Mouse (Mus musculus): ENCODE results near the gene Tm9sf1. TPM values are rescaled to one million over a fixed set of nuclear protein-coding genes. Genes with fewer than 3 reads are reported as not detected.

Gene Tm9sf1
- polyA plus RNA-seq, 1 experiment from 2014 or later, result 42.8 TPM

DNA sequence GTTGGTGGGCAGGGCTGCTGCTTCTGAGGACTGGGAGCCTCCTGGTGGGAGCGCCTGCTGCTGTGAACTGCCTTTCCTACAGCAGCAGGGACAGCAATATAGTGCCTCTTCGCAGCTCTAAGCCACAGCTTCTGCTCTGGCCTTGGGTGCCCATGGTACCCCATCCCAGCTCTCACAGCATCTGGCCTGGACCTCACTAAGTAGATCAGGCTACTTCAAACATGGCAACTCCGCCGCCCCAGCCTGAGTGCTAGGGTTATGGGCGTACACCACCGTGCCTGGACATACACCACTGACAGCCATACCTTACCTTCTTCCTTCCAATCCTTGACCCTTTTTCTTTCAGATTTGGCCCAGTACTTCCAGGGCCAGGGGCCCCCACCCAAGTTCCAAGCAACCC lies 35.3 kb downstream of the Tm9sf1 start:
- no peak for ATAC-seq
- no peaks in the 10 kb centered on the region for H3K27me3 ChIP-seq (ENCODE audit: insufficient read depth, low read length)
- H3K4me3 ChIP-seq (ENCODE audit: low read depth, low read length), result no peak overlapping the region
- H3K9me3 ChIP-seq (ENCODE audit: low read length), result no peaks in the 10 kb centered on the region
- H3K4me2 ChIP-seq (ENCODE audit: low read depth, low read length), result no peak overlapping the region
- 95% methylated on average over 6 of the region's 6 CpGs for WGBS (ENCODE audit: insufficient replicate concordance)
- peaks cover 58% of the 10 kb centered on the region for H3K36me3 ChIP-seq (replicated peaks; ENCODE audit: insufficient read depth, low read length)
- no peak for DNase-seq
- H3K4me1 ChIP-seq (ENCODE audit: insufficient read depth), result peaks cover 27% of the 10 kb centered on the region
- no peak for TF ChIP-seq CTCF (IDR thresholded peaks at IDR 0.05; ENCODE audit: low read depth)
- no peak for TF ChIP-seq EP300 (IDR thresholded peaks at IDR 0.05; ENCODE audit: low read depth)
- no peak overlapping the region for H3K27ac ChIP-seq (ENCODE audit: low read depth)
- no peak overlapping the region for H3K9ac ChIP-seq (replicated peaks)

DNA sequence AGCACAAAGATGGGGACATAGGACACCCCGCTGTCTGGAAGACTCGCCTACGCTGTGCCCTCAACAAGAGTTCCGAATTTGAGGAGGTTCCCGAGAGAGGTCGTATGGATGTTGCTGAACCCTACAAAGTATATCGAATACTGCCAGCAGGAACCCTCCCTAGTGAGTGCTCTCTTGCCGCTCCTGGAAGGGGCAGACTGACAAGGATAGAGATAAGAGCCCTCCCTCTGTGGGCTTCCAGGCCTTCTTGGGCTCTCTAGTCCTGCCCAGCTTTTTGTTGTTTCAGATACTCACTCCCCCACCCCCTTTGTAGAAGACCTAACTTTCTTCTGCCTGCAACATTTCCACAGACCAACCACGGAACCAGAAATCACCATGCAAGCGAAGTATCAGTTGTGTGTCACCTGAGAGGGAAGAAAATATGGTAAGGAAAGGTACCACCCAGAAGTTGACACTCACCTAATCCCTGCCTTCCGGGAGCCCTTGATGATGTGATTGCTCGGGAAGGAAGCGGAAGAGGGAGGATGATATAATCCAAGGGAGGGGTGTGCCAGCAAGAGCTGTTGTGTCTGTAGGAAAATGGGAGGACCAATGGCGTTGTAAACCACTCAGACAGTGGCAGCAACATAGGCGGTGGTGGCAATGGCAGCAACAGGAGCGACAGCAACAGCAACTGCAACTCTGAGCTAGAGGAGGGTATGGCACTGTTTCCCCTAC lies 37.7 kb downstream of the Tm9sf1 start:
- Histone ChIP-seq H3K4me3 (ENCODE audit: low read depth, low read length) (peak overlapping the region; percentile 78), H3K27me3 (ENCODE audit: insufficient read depth, low read length) (no peaks in the 10 kb centered on the region), H3K9me3 (ENCODE audit: low read length) (no peaks in the 10 kb centered on the region), H3K27ac (ENCODE audit: low read depth) (peak overlapping the region; percentile 44), H3K36me3 (replicated peaks; ENCODE audit: insufficient read depth, low read length) (peaks cover 81% of the 10 kb centered on the region), H3K4me1 (ENCODE audit: insufficient read depth) (peaks cover 36% of the 10 kb centered on the region), H3K9ac (replicated peaks) (peak overlapping the region; percentile 96), H3K4me2 (ENCODE audit: low read depth, low read length) (peak overlapping the region; percentile 75)
- no peak for DNase-seq
- 74% methylated on average over 16 of the region's 16 CpGs for WGBS (ENCODE audit: insufficient replicate concordance)
- ATAC-seq, result no peak
- TF ChIP-seq CTCF (IDR thresholded peaks at IDR 0.05; ENCODE audit: low read depth) (no peak), EP300 (IDR thresholded peaks at IDR 0.05; ENCODE audit: low read depth) (no peak)

DNA sequence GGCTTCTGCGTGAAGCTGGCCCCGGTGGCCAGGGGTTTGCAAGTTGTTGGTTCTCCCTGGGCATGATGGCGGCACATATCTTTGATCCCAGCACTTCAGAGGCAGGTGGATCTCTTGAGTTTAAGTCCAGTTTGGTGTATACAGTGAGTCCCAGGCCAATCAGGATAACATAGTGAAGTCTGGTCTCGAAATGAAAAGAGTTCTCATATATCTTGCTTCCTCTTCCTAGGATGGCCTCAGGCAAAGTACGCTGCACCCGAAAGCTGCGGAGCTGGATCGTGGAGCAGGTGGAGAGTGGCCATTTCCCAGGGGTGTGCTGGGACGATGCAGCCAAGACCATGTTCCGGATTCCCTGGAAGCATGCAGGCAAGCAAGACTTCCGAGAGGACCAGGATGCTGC lies 38.8 kb downstream of the Tm9sf1 start:
- Histone ChIP-seq H3K4me3 (ENCODE audit: low read depth, low read length) (peak overlapping the region; percentile 78), H3K9me3 (ENCODE audit: low read length) (no peaks in the 10 kb centered on the region), H3K27ac (ENCODE audit: low read depth) (peak overlapping the region; percentile 99), H3K27me3 (ENCODE audit: insufficient read depth, low read length) (no peaks in the 10 kb centered on the region), H3K4me1 (ENCODE audit: insufficient read depth) (peaks cover 36% of the 10 kb centered on the region), H3K36me3 (replicated peaks; ENCODE audit: insufficient read depth, low read length) (peaks cover 80% of the 10 kb centered on the region), H3K4me2 (ENCODE audit: low read depth, low read length) (peak overlapping the region; percentile 75), H3K9ac (replicated peaks) (peak overlapping the region; percentile 96)
- 83% methylated on average over 11 of the region's 11 CpGs for WGBS (ENCODE audit: insufficient replicate concordance)
- no peak for ATAC-seq
- no peak for TF ChIP-seq EP300 (IDR thresholded peaks at IDR 0.05; ENCODE audit: low read depth)
- no peak for DNase-seq

DNA sequence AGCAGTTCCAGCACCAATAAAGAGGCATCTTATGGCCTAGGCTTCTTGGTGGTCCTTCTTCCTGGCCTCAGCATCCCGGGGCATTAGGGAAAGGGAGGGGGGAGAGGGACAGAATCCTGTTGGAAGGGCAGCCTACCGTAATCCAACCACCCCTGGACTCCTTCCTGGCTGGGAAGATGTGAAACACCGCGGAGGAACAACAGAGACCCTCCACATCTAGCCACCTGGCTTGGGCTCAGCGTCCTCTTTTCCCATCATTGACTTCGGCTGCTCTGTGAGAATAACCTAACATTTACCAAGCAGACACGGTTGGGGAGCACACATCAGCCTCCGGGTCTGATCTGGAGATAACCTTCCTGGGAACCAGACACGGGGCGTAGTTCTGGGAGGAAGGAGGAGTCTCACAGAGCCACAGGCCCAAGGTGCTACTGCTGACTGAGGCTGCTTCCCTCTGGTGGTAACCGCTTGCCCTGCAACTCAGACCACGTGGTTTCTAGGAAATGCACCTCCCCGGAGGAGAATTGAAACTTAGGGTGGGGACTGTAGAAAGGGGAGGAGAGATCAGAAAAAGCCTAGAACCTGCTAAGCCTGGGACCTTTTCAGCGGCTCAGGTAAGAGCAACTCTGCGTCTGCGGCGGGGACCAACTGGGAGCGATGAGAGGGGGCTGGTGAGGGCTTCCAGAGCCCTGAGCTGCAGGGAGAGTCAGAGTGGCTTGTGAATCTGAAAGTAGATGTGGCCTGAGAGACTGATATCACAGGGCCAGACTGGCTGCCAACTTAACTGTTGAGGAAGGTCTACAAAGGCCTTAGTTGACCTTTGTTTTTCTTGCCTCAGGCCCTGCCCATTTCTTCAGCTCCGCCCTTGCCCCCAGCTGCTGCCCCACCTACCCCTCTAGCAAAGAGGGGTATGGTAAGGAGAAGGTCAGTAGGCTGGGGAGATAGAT lies 39.7 kb downstream of the Tm9sf1 start:
- Histone ChIP-seq H3K27ac (ENCODE audit: low read depth) (peak overlapping the region; percentile 99), H3K4me1 (ENCODE audit: insufficient read depth) (peaks cover 36% of the 10 kb centered on the region), H3K4me3 (ENCODE audit: low read depth, low read length) (peak overlapping the region; percentile 78), H3K4me2 (ENCODE audit: low read depth, low read length) (peak overlapping the region; percentile 75), H3K9me3 (ENCODE audit: low read length) (no peaks in the 10 kb centered on the region), H3K9ac (replicated peaks) (peak overlapping the region; percentile 96), H3K27me3 (ENCODE audit: insufficient read depth, low read length) (no peaks in the 10 kb centered on the region), H3K36me3 (replicated peaks; ENCODE audit: insufficient read depth, low read length) (peaks cover 80% of the 10 kb centered on the region)
- ATAC-seq, result peak; percentile 96
- TF ChIP-seq CTCF (IDR thresholded peaks at IDR 0.05; ENCODE audit: low read depth), result peak; percentile 99
- peak; percentile 88; the same call in 1 of the 2 replicates for TF ChIP-seq EP300 (IDR thresholded peaks at IDR 0.05; ENCODE audit: low read depth)
- peak; percentile 95 for DNase-seq
- 8% methylated on average over 19 of the region's 19 CpGs for WGBS (ENCODE audit: insufficient replicate concordance)

DNA sequence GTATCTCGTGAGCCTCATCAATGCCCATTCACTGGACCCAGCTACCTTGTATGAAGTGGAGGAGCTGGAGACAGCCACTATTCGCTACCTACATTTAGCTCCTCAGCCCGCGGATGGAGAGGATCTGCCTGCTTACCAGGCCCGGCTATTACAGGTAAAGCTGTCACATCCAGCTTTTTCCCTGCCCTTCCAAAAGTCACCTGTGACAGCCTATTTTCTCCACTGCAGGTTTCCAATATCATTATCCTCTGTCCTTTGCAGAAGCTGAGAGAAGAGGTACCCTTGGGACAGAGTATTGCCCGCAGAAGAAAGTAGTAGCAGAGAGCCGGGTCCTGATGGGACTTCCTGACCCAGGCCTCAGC lies 40.4 kb downstream of the Tm9sf1 start, which contains the start of gene Irf9:
Gene Irf9 (plus strand): TSS at position 301 of the 362 bp plus-strand sequence.
- WGBS (ENCODE audit: insufficient replicate concordance), result 67% methylated on average over 7 of the region's 7 CpGs
- no peak for ATAC-seq
- Histone ChIP-seq H3K27ac (ENCODE audit: low read depth) (peak within 1 kb of the TSS; percentile 99), H3K9ac (replicated peaks) (peak within 1 kb of the TSS; percentile 96), H3K4me2 (ENCODE audit: low read depth, low read length) (peak within 1 kb of the TSS; percentile 75), H3K4me1 (ENCODE audit: insufficient read depth) (peaks cover 36% of the 10 kb centered on the region), H3K4me3 (ENCODE audit: low read depth, low read length) (peak within 1 kb of the TSS; percentile 78), H3K9me3 (ENCODE audit: low read length) (no peaks in the 10 kb centered on the region), H3K27me3 (ENCODE audit: insufficient read depth, low read length) (no peaks in the 10 kb centered on the region), H3K36me3 (replicated peaks; ENCODE audit: insufficient read depth, low read length) (peaks cover 80% of the 10 kb centered on the region)
- DNase-seq, result no peak
- TF ChIP-seq CTCF (IDR thresholded peaks at IDR 0.05; ENCODE audit: low read depth) (no peak), EP300 (IDR thresholded peaks at IDR 0.05; ENCODE audit: low read depth) (no peak)

Data from liver, postnatal 0 days (tissue).